14 mouse cellular contexts compared by ENCODE assay signal in genomic region chr11:72104223-72104622, GRCm38 (mm10). TPM values are rescaled to one million over a fixed set of nuclear protein-coding genes. Genes with fewer than 3 reads are reported as not detected.
DNase-seq lines count a peak whose midpoint lies in the region; ATAC-seq lines count a peak whose summit lies in the region.
"Had no signal": no experiment of that assay in that cellular context is flagged by ENCODE, and none has a peak within 500 bp of the region (broad histone marks: within the 10 kb centered on the region; RNA-seq: fewer than 3 reads in every experiment).

No protein-coding gene starts in this region.

- no peak overlapping the region for H3K4me2 ChIP-seq in midbrain, embryonic 11.5 days
- no peak overlapping the region for H3K4me2 ChIP-seq in hindbrain, embryonic 15.5 days
- no peak overlapping the region for H3K4me2 ChIP-seq in neural tube, embryonic 15.5 days
- H3K4me2 ChIP-seq: liver, embryonic 13.5 days had no signal

- no peaks in the 10 kb centered on the region for H3K9me3 ChIP-seq in midbrain, embryonic 11.5 days (ENCODE audit: control insufficient read depth, low read length)
- no peaks in the 10 kb centered on the region for H3K9me3 ChIP-seq in midbrain, embryonic 10.5 days (replicated peaks)
- H3K9me3 ChIP-seq in hindbrain, embryonic 15.5 days, result no peaks in the 10 kb centered on the region
- no peaks in the 10 kb centered on the region for H3K9me3 ChIP-seq in neural tube, embryonic 15.5 days (replicated peaks)
- H3K9me3 ChIP-seq: liver, embryonic 13.5 days had no signal

- 67% methylated on average over 8 of the region's 8 CpGs for WGBS in midbrain, embryonic 11.5 days
- 72% methylated on average over 8 of the region's 8 CpGs for WGBS in midbrain, embryonic 10.5 days
- WGBS in hindbrain, embryonic 15.5 days, result 69% methylated on average over 8 of the region's 8 CpGs
- WGBS in neural tube, embryonic 15.5 days, result 74% methylated on average over 8 of the region's 8 CpGs

- H3K27ac ChIP-seq in midbrain, embryonic 11.5 days (ENCODE audit: low read depth, low read length), result no peak overlapping the region
- no peak overlapping the region for H3K27ac ChIP-seq in midbrain, embryonic 10.5 days (replicated peaks)
- peak overlapping the region; percentile 64 for H3K27ac ChIP-seq in hindbrain, embryonic 15.5 days (replicated peaks)
- peak overlapping the region; percentile 74 for H3K27ac ChIP-seq in neural tube, embryonic 15.5 days (replicated peaks)
- H3K27ac ChIP-seq: liver, embryonic 13.5 days had no signal

- ATAC-seq in midbrain, embryonic 11.5 days (ENCODE audit: low FRiP score), result no peak
- no peak for ATAC-seq in hindbrain, embryonic 15.5 days (ENCODE audit: low FRiP score, low read depth)
- ATAC-seq in neural tube, embryonic 15.5 days (ENCODE audit: low FRiP score), result no peak
- no peak; the same call in 1 of the 2 replicates for ATAC-seq in frontal cortex, adult (ENCODE audit: low TSS enrichment)

- H3K36me3 ChIP-seq in midbrain, embryonic 11.5 days (ENCODE audit: control insufficient read depth, insufficient read depth, low read length), result no peaks in the 10 kb centered on the region
- no peaks in the 10 kb centered on the region for H3K36me3 ChIP-seq in midbrain, embryonic 10.5 days
- H3K36me3 ChIP-seq in hindbrain, embryonic 15.5 days, result no peaks in the 10 kb centered on the region
- no peaks in the 10 kb centered on the region for H3K36me3 ChIP-seq in neural tube, embryonic 15.5 days
- H3K36me3 ChIP-seq: liver, embryonic 13.5 days had no signal

- H3K4me1 ChIP-seq in midbrain, embryonic 11.5 days (ENCODE audit: control insufficient read depth, insufficient read depth, low read length), result no peaks in the 10 kb centered on the region
- peaks cover 6% of the 10 kb centered on the region; the same call in 1 of the 2 replicates for H3K4me1 ChIP-seq in midbrain, embryonic 10.5 days
- peaks cover 5% of the 10 kb centered on the region; the same call in 1 of the 2 replicates for H3K4me1 ChIP-seq in hindbrain, embryonic 15.5 days (replicated peaks)
- H3K4me1 ChIP-seq in neural tube, embryonic 15.5 days, result peaks cover 7% of the 10 kb centered on the region; the same call in 1 of the 2 replicates
- H3K4me1 ChIP-seq: liver, embryonic 13.5 days; megakaryocyte, embryonic 14.5 days had no signal

- H3K9ac ChIP-seq in midbrain, embryonic 11.5 days (ENCODE audit: low read length), result no peak overlapping the region
- H3K9ac ChIP-seq in hindbrain, embryonic 15.5 days, result no peak overlapping the region
- H3K9ac ChIP-seq in neural tube, embryonic 15.5 days (replicated peaks), result no peak overlapping the region
- H3K9ac ChIP-seq: liver, embryonic 13.5 days had no signal

- H3K4me3 ChIP-seq in midbrain, embryonic 11.5 days (ENCODE audit: low read depth, low read length), result no peak overlapping the region
- no peak overlapping the region for H3K4me3 ChIP-seq in midbrain, embryonic 10.5 days
- H3K4me3 ChIP-seq in hindbrain, embryonic 15.5 days, result no peak overlapping the region
- no peak overlapping the region for H3K4me3 ChIP-seq in neural tube, embryonic 15.5 days (replicated peaks)
- H3K4me3 ChIP-seq: liver, embryonic 13.5 days; megakaryocyte, embryonic 14.5 days had no signal

- peak; percentile 37 to 43 for DNase-seq in cerebellum, adult 18-20 months
- no peak for DNase-seq in cerebellum, postnatal 4 days (ENCODE audit: low spot score in 2 of 2)
- peak; percentile 78 for DNase-seq in midbrain, embryonic 11.5 days (ENCODE audit: low spot score, missing footprints)
- no peak for DNase-seq in midbrain, embryonic 10.5 days (ENCODE audit: low spot score)
- no peak for DNase-seq in spleen, postnatal 4 days (ENCODE audit: low spot score in 2 of 2)
- DNase-seq: adrenal gland, postnatal 36 days; embryo, embryonic 11 days; liver, embryonic 13.5 days; lung, postnatal 10 days; thymus, postnatal 36 days had no signal

- H3K27me3 ChIP-seq in midbrain, embryonic 11.5 days (ENCODE audit: control insufficient read depth, insufficient read depth, low read length), result no peaks in the 10 kb centered on the region
- H3K27me3 ChIP-seq in midbrain, embryonic 10.5 days (ENCODE audit: low read depth, poor library complexity, severe bottlenecking), result no peaks in the 10 kb centered on the region
- H3K27me3 ChIP-seq in hindbrain, embryonic 15.5 days, result no peaks in the 10 kb centered on the region
- H3K27me3 ChIP-seq in neural tube, embryonic 15.5 days (replicated peaks), result no peaks in the 10 kb centered on the region
- H3K27me3 ChIP-seq: liver, embryonic 13.5 days had no signal

RNA-seq across cellular contexts. Expression of gene Pitpnm3, which starts 31.4 kb away (rescaled TPM):
- polyA plus RNA-seq in midbrain, embryonic 11.5 days (2014; fragmentation: Nextera tagmentation; extraction: Ambion mirVana), result 0.56 and 0.99 TPM in 2 replicates
- 0.10 and 0.25 TPM in 2 replicates for polyA plus RNA-seq in midbrain, embryonic 10.5 days (2016; fragmentation: Nextera tagmentation; extraction: Ambion mirVana)
- polyA plus RNA-seq in hindbrain, embryonic 15.5 days (2015; fragmentation: Nextera tagmentation; extraction: Ambion mirVana), result 4.6 and 5.4 TPM in 2 replicates
- 4.5 and 5.3 TPM in 2 replicates for polyA plus RNA-seq in neural tube, embryonic 15.5 days (2015; fragmentation: Nextera tagmentation; extraction: Ambion mirVana)

Comparison
In these comparisons a context has a peak if more than half of its experiments do, and no peak if none do; other contexts are left out.
1. DNase-seq: peak in cerebellum, adult 18-20 months (2 of 2) and midbrain, embryonic 11.5 days (single experiment); none in cerebellum, postnatal 4 days (0 of 2), midbrain, embryonic 10.5 days (single experiment) and spleen, postnatal 4 days (0 of 2).
2. H3K27ac ChIP-seq: peak in hindbrain, embryonic 15.5 days (single experiment) and neural tube, embryonic 15.5 days (single experiment); none in midbrain, embryonic 11.5 days (single experiment) and midbrain, embryonic 10.5 days (single experiment).